Mouse (Mus musculus) thymus, adult 2 months (tissue): ENCODE measurements at regions not wholly inside any gene's neighbourhood (a gene's known extent, or its start where the extent isn't known, plus 50 kb on each side); places are given as distances from the start of the nearest gene placed in this dataset.

Experiments
- CTCF ChIP-seq: fragments of 200-500 bp; IDR thresholded peaks from 2 replicates; pipeline ENCODE4 v1.5.1; 2012; ENCODE audit warnings: mild to moderate bottlenecking, control low read depth, low read length, moderate library complexity, borderline replicate concordance; ENCODE audit not compliant: control insufficient read depth, poor library complexity, insufficient read depth; ENCODE audit errors: extremely low read depth
- POLR2A ChIP-seq: fragments of 200-500 bp; IDR thresholded peaks from 2 replicates; pipeline ENCODE4 v1.6.1; 2012; ENCODE audit warnings: mild to moderate bottlenecking, low read length, control low read depth, moderate library complexity; ENCODE audit not compliant: control insufficient read depth, poor library complexity, insufficient read depth; ENCODE audit errors: extremely low read depth

GRCm38 (mm10) chr9:74479273-74479672, 369.1 kb downstream of the Wdr72 start:
- no peak for TF ChIP-seq CTCF
- no peak for TF ChIP-seq POLR2A
